Mouse (Mus musculus): ENCODE data around the gene Pkd2l1.

The Pkd2l1 gene

DNA sequence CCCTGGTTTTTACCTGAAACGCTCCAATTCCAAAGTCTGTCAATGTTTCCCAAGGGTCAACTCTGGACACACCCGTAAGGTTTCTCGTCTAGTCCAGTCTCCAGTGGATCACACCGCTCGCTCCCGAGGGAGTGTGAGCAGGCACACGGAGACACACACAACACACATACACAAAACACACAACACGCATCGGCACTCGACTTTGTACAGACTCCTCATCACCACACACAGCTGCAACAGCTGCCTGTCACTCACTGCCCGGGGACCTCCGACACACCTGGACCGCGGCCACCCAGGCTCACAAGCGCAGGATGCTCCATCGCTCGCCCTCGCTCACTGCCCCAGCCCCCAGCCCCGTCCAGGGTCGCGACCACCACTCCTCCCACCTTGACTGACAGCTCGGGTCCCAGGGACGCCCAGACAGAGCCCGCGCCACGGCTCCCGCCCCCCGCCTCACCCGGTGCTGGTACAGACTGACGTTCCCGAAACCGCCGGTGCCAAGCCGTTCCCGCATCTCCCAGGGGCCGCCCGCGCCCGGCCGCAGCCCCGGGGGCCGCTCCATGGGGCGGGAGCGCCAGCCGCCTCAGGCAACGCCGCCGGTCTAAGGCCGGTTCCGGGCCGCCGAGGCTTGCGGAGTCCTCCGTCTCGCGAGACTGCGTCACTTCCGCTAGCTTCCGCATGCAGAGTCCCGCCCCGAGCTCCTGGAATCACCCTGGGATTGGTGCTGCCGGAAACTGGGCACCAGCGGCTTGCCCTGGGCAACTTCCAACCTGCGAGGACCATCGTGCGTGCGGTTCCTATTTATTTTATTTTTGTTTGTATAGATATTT is 85.2 kb downstream of the Pkd2l1 start, which contains the start of gene Chuk:
Gene Chuk (minus strand): TSS at position 650 of the 830 bp plus-strand sequence.
- DNase-seq (ENCODE audit: low read depth) = peak; percentile 95

DNA sequence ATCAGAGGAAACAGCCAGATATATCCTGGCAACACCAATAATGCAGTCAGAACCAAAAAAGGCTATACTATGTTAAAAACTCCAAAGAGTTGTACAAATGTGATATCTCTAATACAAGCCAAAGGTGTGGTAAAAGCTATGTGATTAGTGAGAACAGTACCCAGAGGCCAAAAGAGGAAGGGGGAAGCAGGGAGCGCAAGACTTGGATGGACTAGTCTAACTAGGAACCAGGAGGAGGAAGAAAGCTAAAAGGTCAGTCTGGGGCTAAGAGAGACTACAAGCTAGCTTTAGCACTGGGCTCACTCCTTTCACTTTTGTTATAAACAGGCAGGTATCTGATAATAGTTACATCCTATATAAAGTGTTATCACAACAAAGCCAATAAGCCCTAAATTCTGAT is 87.8 kb downstream of the Pkd2l1 start:
- no peak for DNase-seq (ENCODE audit: low read depth)

DNA sequence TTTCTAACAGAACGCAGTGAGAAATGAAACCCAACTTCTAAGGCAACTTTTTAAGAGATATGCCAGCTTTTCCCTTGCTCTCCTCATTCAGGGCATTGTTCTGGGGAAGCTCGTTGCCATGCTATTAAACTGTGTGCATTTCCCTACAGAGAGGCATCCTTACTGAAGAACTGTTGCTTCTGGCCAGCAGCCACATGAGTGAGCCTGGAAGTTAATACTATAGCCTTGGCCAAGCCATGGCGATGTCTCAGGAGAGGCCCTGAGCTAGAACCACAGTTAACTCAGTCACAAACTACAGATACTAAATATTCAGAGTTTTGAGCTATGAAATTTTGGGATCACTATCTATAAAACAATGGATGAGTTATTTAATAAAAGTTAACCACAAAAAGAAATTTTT is 89.2 kb downstream of the Pkd2l1 start:
- DNase-seq (ENCODE audit: low read depth) = no peak

DNA sequence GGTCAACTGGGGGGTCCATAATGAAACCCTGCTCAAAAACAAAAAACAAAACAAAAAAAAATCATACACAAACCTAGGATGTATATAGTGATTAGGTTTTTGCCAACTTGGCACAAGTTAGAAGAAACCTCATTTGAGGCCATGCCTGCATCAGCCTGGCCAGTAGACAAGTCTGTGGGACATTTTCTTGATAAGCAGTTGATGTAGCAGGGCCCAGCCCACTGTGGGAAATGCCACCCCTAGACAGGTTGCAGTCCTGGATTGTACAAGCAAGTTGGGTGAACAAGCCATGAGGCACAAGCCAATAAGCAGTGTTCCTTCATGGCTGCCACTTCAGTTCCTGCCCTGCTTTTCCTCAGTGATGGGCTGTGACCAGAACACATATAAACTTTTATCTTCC is 91.4 kb downstream of the Pkd2l1 start:
- DNase-seq (ENCODE audit: low read depth) = no peak
